Mouse (Mus musculus): ENCODE data around the gene Mvp.
A peak's percentile ranks its signal among the peaks of the same experiment; 100 is the strongest.

Mvp gene

GRCm38 (mm10) chr7:126949403-126949792 is 65.0 kb downstream of the Mvp start, which contains the start of gene Asphd1:
Gene Asphd1 (minus strand): TSS chr7:126949582.
- DNase-seq: no peak

- no peak for DNase-seq
Observed at GRCm38 (mm10) chr7:126948626-126949025, 65.8 kb downstream of the Mvp start.

GRCm38 (mm10) chr7:126946530-126946929 is 67.9 kb downstream of the Mvp start:
- DNase-seq: peak in 1 of 2 experiments; percentile 59

GRCm38 (mm10) chr7:126941801-126942200 is 72.6 kb downstream of the Mvp start:
- no peak for DNase-seq

- DNase-seq: no peak
Observed at GRCm38 (mm10) chr7:126941171-126941570, 73.2 kb downstream of the Mvp start.
